Mouse (Mus musculus) embryonic facial prominence, embryonic 15.5 days (tissue): Measurements from ENCODE around the gene Cox10. TPM values are rescaled to one million over a fixed set of nuclear protein-coding genes. Genes with fewer than 3 reads are reported as not detected.

ENCODE experiments used
- ATAC-seq: fragments of 200-750 bp; cut with Nextera tagmentation; 2 replicates; pipeline ENCODE4 v1.8.0; 2017; ENCODE audit warnings: low read depth, moderate TSS enrichment; ENCODE audit not compliant: insufficient number of reproducible peaks, low FRiP score, low TSS enrichment
- H3K27ac ChIP-seq: fragments of 300-500 bp; sonication (generic); replicated peaks from 2 replicates; pipeline ENCODE4 v1.5.1; 2015; ENCODE audit warnings: mild to moderate bottlenecking, inconsistent platforms
- H3K27me3 ChIP-seq: fragments of 300-500 bp; sonication (generic); 2 replicates; pipeline ENCODE4 v1.6.1; 2015; ENCODE audit warnings: inconsistent platforms
- H3K36me3 ChIP-seq: fragments of 300-500 bp; sonication (generic); 2 replicates; pipeline ENCODE4 v1.6.1; 2015; ENCODE audit warnings: mild to moderate bottlenecking, inconsistent platforms
- H3K4me1 ChIP-seq: fragments of 300-500 bp; sonication (generic); 2 replicates; pipeline ENCODE4 v1.6.1; 2015; ENCODE audit warnings: inconsistent platforms
- H3K4me2 ChIP-seq: fragments of 300-500 bp; sonication (generic); replicated peaks from 2 replicates; pipeline ENCODE4 v1.6.1; 2015; ENCODE audit warnings: mild to moderate bottlenecking, inconsistent platforms
- H3K4me3 ChIP-seq: fragments of 300-500 bp; sonication (generic); replicated peaks from 2 replicates; pipeline ENCODE4 v1.5.1; 2015; ENCODE audit warnings: mild to moderate bottlenecking, inconsistent platforms
- H3K9ac ChIP-seq: fragments of 300-500 bp; sonication (generic); 2 replicates; pipeline ENCODE4 v1.6.1; 2015; ENCODE audit warnings: inconsistent platforms
- H3K9me3 ChIP-seq: fragments of 300-500 bp; sonication (generic); replicated peaks from 2 replicates; pipeline ENCODE4 v1.6.1; 2016; ENCODE audit warnings: inconsistent platforms
- WGBS: fragments of 180-500 bp; shearing (Covaris S2); methylation state at CpG from one replicate; pipeline ENCODE4 v1.1.7; 2015; 5-methylcytosine and 5-hydroxymethylcytosine counted together
- polyA plus RNA-seq: library from polyadenylated mRNA; unstranded; fragments of >200 nt; fragmentation: Nextera tagmentation; extraction: Ambion mirVana; gene quantifications from 2 replicates; pipeline ENCODE4 v1.2.1, GENCODE M21; 2015

Gene Cox10
- polyA plus RNA-seq, 1 experiment from 2014 or later = 21.6 TPM

DNA sequence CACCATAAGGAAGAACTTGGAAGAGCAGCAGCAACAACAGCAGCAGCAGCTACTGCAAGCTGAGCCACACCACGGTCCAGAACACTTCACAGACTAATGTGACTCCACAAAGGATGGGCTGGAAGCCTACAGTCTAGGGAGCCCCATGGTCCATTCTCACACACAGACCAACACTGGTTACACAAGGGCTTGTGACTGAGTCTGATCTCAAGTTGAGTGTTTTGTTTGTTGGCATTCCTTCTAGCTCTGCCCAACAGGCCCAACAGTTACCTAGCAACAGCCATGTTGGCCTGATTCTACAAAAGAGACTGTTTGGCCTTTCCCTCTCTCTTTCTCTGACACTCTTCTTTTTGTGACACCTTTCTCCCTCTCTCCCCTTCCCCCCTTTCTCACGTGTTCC is 105.3 kb downstream of the Cox10 start:
- Histone ChIP-seq H3K27me3 (no peaks in the 10 kb centered on the region), H3K9me3 (no peaks in the 10 kb centered on the region), H3K4me2 (no peak overlapping the region), H3K4me3 (no peak overlapping the region), H3K9ac (no peak overlapping the region), H3K36me3 (0 out of 2 replicates have a peak, but pooled peaks cover 2% of the 10 kb centered on the region), H3K27ac (no peak overlapping the region), H3K4me1 (peaks cover 7% of the 10 kb centered on the region; the same call in 1 of the 2 replicates)
- ATAC-seq = no peak
- 76% methylated on average over 2 of the region's 2 CpGs for WGBS

DNA sequence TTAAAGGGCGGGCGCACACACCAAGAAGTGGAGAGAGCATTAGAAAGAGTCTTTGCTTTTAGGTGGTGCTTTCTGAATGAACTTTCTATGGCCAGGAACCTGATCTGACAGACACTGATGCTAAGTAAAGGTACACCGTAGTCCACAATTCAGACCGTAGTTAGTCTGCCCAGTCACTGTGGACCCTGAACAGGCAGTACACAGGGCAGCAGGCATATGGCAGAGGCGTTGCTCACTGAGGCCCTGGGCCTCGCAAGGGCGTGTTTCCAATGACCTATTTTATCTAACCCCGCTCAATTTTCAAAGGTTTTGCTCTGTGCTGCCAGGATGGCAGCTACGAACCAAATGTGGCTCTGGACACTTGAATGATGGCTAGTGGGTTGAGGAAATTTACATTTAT is 107.8 kb downstream of the Cox10 start:
- no peak for ATAC-seq
- no peak overlapping the region for H3K9ac ChIP-seq
- 89% methylated on average over 9 of the region's 9 CpGs for WGBS
- H3K4me2 ChIP-seq = no peak overlapping the region
- no peak overlapping the region for H3K4me3 ChIP-seq
- no peaks in the 10 kb centered on the region for H3K27me3 ChIP-seq
- H3K36me3 ChIP-seq = 0 out of 2 replicates have a peak, but pooled peaks cover 2% of the 10 kb centered on the region
- H3K9me3 ChIP-seq = no peaks in the 10 kb centered on the region
- peaks cover 18% of the 10 kb centered on the region for H3K4me1 ChIP-seq
- no peak overlapping the region for H3K27ac ChIP-seq

DNA sequence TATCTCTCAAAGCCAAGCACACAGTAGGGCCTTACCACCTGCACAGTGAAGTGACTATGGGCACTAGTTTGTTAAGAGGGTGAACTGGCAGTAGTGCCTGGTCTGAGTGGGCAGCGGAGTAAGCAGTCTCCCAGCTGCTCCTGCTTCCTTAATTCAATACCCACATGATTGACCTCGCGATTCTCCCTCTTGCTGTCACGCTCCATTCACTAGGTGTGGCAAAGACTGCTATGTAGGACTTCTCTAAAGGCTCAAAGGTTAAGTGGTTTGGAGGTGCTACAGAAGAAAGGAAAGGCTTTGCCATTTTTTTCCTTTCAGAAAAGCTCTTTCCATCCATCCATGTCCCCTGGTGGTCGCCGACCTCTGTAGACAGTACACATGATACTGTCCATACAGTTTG is 108.5 kb downstream of the Cox10 start:
- no peak overlapping the region for H3K4me2 ChIP-seq
- H3K27me3 ChIP-seq = no peaks in the 10 kb centered on the region
- ATAC-seq = no peak
- H3K27ac ChIP-seq = no peak overlapping the region
- no peaks in the 10 kb centered on the region for H3K9me3 ChIP-seq
- 89% methylated on average over 6 of the region's 6 CpGs for WGBS
- no peak overlapping the region for H3K4me3 ChIP-seq
- no peak overlapping the region for H3K9ac ChIP-seq
- peaks cover 21% of the 10 kb centered on the region for H3K4me1 ChIP-seq
- H3K36me3 ChIP-seq = 0 out of 2 replicates have a peak, but pooled peaks cover 2% of the 10 kb centered on the region

DNA sequence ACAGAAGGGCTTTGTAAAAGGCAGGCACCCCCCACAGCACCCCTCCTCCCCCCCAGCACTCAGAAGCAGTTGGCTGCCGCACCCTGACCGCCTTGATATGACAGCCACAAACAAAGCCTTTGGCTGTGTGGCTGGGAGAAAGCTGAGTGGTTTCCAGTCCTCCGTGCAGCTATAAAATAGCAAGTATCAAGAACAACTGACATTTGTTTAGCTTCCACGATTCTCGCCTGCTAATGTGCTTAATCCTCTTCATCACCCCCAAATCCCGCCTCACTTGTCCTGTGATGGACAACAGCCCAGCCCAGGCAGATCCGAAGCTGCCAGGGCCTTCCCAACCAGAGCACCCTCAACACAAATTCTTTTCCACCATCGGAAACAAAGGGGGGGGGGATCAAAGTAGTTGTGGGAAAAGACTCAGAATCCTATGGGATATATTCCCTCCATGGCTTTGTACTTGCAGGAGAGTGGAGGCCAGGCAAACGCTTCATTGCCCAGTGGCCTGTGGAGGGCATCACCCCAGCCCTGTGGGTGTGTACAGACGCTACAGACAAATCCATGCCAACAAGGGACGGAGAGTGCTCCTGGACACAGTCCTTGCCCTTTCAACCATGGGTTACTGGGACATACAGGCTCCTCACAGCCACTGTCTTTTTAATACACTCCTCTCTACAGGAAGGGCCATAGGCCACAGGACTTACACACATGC is 109.9 kb downstream of the Cox10 start:
- 0 out of 2 replicates have a peak, but pooled peaks cover 2% of the 10 kb centered on the region for H3K36me3 ChIP-seq
- no peaks in the 10 kb centered on the region for H3K9me3 ChIP-seq
- no peak for ATAC-seq
- no peak overlapping the region for H3K4me3 ChIP-seq
- no peak overlapping the region for H3K27ac ChIP-seq
- H3K9ac ChIP-seq = no peak overlapping the region
- WGBS = 50% methylated on average over 11 of the region's 11 CpGs
- no peak overlapping the region for H3K4me2 ChIP-seq
- H3K4me1 ChIP-seq = peaks cover 21% of the 10 kb centered on the region
- H3K27me3 ChIP-seq = no peaks in the 10 kb centered on the region

DNA sequence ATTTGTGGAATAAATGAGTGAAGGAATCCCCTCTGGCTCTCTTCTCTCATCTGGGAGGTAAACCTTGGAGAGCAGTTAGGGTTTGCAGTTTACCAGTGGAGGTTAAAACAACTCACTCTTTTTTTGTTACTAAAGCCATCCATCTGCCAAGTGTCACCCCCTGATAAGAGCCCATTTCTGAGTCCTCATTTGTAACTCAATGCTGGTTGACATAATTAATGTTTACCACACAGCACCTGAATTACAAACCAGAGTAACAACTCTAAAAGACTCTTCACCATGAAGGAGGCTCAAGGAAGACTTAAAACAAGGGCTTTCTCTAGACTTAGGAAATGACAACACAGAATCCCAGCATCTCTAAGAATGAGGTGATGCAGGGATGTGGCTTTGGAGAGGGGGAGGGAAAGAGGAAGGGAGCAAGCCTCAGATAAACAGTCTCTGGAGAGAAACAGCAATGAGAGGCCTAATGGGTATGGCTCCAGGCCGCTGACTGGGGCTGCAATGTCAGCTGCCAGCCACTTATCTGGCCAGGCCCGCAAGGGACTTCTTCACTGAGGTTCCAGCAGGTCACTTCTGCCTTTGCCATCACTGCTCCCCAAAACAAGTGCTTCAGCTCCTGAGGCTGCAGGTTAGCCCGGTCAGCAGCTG is 110.8 kb downstream of the Cox10 start:
- no peak overlapping the region for H3K27ac ChIP-seq
- peaks cover 6% of the 10 kb centered on the region; the same call in 1 of the 2 replicates for H3K36me3 ChIP-seq
- H3K4me2 ChIP-seq = no peak overlapping the region
- no peak overlapping the region for H3K4me3 ChIP-seq
- H3K4me1 ChIP-seq = peaks cover 21% of the 10 kb centered on the region
- no peaks in the 10 kb centered on the region for H3K27me3 ChIP-seq
- no peak overlapping the region for H3K9ac ChIP-seq
- H3K9me3 ChIP-seq = no peaks in the 10 kb centered on the region
- no peak for ATAC-seq
- 61% methylated on average over 3 of the region's 3 CpGs for WGBS

DNA sequence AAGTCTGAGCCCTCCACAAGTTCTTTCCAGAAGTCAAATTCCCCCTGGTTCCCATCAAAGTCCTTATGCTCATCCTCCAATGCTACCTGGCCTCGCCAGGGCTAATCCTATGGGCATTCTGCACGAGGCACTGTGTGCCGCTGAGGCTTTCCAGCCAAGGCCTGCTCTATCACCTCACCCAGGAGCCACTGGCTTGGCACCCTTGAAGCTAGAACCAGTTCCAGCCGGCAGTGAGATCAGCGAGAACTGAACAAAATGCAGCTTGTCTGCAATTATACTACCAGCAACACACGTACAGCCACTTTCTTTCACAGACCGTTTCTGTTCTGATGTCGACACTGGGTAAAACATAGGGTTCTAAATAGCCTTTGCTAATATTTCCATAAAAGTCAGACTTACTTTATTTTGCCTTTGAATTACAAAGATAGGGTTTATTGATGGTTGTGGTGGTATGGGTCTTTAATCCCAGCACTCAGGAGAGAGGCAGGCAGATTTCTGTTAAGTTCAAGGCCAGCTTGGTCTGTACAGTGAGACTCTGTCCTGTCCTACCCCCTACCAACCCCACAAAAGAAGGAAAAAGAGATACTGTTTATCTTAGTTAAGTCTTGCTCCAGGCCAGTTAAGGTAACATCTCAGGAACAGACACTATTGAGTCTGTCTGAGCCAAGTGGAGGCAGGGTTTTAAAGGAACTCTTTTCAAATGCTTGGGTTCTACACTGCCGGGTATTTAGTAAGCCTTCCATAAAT is 111.5 kb downstream of the Cox10 start:
- no peak overlapping the region for H3K9ac ChIP-seq
- H3K9me3 ChIP-seq = no peaks in the 10 kb centered on the region
- peaks cover 21% of the 10 kb centered on the region for H3K4me1 ChIP-seq
- H3K27me3 ChIP-seq = no peaks in the 10 kb centered on the region
- peaks cover 7% of the 10 kb centered on the region; the same call in 1 of the 2 replicates for H3K36me3 ChIP-seq
- H3K4me2 ChIP-seq = no peak overlapping the region
- no peak for ATAC-seq
- H3K4me3 ChIP-seq = no peak overlapping the region
- WGBS = 72% methylated on average over 9 of the region's 9 CpGs
- no peak overlapping the region for H3K27ac ChIP-seq

DNA sequence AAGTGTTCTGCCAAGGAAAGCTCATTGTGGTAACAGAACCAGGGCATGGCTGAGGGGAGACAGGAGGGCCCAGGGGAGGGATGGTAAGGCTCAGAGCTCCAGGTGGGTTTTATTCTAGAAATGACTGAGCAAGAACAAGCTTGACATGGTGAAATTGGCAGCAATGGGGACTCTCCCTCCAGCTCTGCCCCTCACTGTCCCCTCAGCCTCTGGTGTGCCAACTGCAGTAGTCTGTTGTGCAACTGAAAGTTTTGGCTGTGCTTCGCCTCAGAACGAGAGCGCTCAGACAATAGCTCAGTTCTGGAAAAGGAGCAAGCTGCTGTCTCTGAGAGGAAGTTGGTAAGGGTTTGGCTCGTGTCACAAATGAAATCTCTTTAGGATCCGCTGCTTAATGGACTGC is 113.8 kb downstream of the Cox10 start:
- Histone ChIP-seq H3K36me3 (peaks cover 7% of the 10 kb centered on the region; the same call in 1 of the 2 replicates), H3K4me2 (no peak overlapping the region), H3K4me3 (no peak overlapping the region), H3K27ac (no peak overlapping the region), H3K4me1 (peaks cover 21% of the 10 kb centered on the region), H3K9me3 (no peaks in the 10 kb centered on the region), H3K27me3 (no peaks in the 10 kb centered on the region), H3K9ac (no peak overlapping the region)
- 60% methylated on average over 5 of the region's 5 CpGs for WGBS
- ATAC-seq = no peak

DNA sequence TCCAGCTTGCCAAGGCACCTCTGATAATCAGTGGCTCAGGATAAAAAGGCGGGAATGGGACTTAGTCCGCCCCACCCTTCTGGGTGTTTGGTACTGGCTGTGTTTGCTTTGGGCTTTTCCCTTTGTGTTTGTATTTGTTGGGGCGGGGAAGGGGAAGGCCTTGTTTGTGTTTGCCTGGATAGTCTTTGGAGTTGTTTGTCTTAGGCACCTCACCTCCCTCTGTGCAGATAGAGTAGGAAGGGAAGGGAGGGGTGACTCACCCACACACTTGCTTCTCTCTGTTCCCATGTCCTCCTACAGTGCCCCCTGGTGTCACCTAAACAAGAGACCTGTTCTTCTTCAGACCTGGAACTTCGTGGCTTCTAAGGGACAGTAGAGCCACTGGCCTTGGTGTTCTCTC is 122.1 kb downstream of the Cox10 start:
- no peak overlapping the region for H3K4me2 ChIP-seq
- no peak overlapping the region for H3K27ac ChIP-seq
- H3K27me3 ChIP-seq = peaks cover 5% of the 10 kb centered on the region; the same call in 1 of the 2 replicates
- no peaks in the 10 kb centered on the region for H3K36me3 ChIP-seq
- no peak for ATAC-seq
- no peak overlapping the region for H3K9ac ChIP-seq
- H3K4me3 ChIP-seq = no peak overlapping the region
- H3K4me1 ChIP-seq = peaks cover 18% of the 10 kb centered on the region
- no peaks in the 10 kb centered on the region for H3K9me3 ChIP-seq
- WGBS = 59% methylated on average over 4 of the region's 4 CpGs

DNA sequence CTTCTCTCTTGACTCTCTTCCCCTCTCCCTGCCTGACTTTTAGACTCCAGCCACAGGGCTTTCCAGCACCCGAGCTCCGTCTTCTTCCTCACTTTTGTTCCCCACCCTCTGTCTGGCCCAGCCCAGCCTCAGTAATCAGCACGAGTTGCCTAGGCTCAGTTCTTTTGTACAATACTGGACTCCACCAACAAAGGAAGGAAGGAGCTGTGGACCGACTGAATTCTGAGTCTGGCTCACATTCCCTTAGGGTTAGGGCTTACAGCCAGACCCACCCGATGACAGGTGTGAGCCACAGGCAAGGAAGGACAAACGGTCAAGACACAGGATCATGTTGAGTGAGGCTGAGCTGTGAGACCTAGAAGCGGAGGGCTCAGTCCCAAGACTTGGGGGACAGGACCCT is 122.5 kb downstream of the Cox10 start:
- Histone ChIP-seq H3K9me3 (no peaks in the 10 kb centered on the region), H3K9ac (no peak overlapping the region), H3K27me3 (peaks cover 5% of the 10 kb centered on the region; the same call in 1 of the 2 replicates), H3K4me2 (no peak overlapping the region), H3K4me3 (no peak overlapping the region), H3K36me3 (no peaks in the 10 kb centered on the region), H3K27ac (no peak overlapping the region), H3K4me1 (peaks cover 23% of the 10 kb centered on the region)
- ATAC-seq = no peak
- WGBS = 39% methylated on average over 7 of the region's 7 CpGs

DNA sequence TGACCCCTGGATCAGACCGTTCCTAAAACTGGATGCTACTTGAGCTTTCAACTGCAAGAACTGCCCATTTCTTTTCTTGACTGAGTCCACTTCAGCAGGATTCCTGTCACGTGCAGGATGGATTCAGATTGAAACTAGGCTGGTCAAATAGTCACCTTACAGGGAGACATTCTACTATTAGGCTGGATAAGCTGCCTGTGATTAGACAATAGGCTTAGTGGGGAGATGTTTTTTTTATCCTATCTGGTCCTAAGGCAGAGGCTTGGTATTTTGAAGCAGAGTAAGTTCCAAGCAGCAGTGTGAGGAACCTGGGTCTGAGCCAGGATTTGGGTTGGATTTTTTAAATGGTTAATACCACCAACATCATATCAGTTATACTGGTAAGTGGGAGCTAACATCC is 125.4 kb downstream of the Cox10 start:
- no peaks in the 10 kb centered on the region for H3K9me3 ChIP-seq
- no peak overlapping the region for H3K4me3 ChIP-seq
- H3K4me1 ChIP-seq = peaks cover 23% of the 10 kb centered on the region
- WGBS = 87% methylated on average over 2 of the region's 2 CpGs
- H3K9ac ChIP-seq = no peak overlapping the region
- no peaks in the 10 kb centered on the region for H3K36me3 ChIP-seq
- ATAC-seq = no peak
- no peak overlapping the region for H3K4me2 ChIP-seq
- H3K27me3 ChIP-seq = peaks cover 9% of the 10 kb centered on the region
- no peak overlapping the region for H3K27ac ChIP-seq

DNA sequence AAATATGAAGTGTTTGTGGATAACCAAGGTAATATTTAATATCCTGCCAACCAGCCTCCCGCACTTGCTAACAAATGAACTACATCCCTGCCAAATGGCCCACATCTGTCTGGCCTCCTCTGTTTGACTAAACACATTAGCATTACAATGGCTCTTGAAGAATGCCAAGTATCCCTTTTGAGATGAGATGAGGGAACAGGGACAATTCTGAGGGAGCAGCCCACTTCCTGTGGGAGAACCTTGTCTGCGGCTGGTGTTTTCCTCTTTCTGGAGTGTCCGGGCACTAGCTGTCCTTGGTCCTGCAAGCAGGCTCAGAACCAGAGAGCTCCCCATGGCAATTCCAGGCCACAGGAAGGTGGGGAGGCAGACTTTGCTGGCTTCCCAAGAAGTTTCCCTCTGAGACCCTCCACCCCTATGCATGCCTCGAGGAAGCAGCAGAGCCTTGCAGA is 126.5 kb downstream of the Cox10 start:
- H3K27me3 ChIP-seq = peaks cover 9% of the 10 kb centered on the region
- H3K4me1 ChIP-seq = peaks cover 23% of the 10 kb centered on the region
- no peaks in the 10 kb centered on the region for H3K9me3 ChIP-seq
- H3K36me3 ChIP-seq = no peaks in the 10 kb centered on the region
- 34% methylated on average over 4 of the region's 4 CpGs for WGBS
- H3K4me2 ChIP-seq = no peak overlapping the region
- no peak overlapping the region for H3K4me3 ChIP-seq
- H3K27ac ChIP-seq = no peak overlapping the region
- H3K9ac ChIP-seq = no peak overlapping the region
- ATAC-seq = no peak
